Mouse (Mus musculus) thymus, postnatal 0 days (tissue): Measurements from ENCODE around the gene Gm11127. TPM values are rescaled to one million over a fixed set of nuclear protein-coding genes. Genes with fewer than 3 reads are reported as not detected.

Experiments used
- polyA plus RNA-seq: library from polyadenylated mRNA; unstranded; fragments of >200 nt; fragmentation: Nextera tagmentation; extraction: Ambion mirVana; gene quantifications from 2 replicates; pipeline ENCODE4 v1.2.1, GENCODE M21; 2015

The Gm11127 gene
- polyA plus RNA-seq, 1 experiment from 2014 or later = 1.3 TPM

Other genes with a start within 250 kb of the Gm11127 start
- 18.1 and 19.0 TPM in 2 replicates for gene Ier3, start 236.7 kb downstream of the Gm11127 start, polyA plus RNA-seq
- gene Flot1, start 235.1 kb downstream of the Gm11127 start, polyA plus RNA-seq = 88.3 and 93.1 TPM in 2 replicates
- gene Tubb5, start 220.1 kb downstream of the Gm11127 start, polyA plus RNA-seq = 942 and 997 TPM in 2 replicates
- 6.7 TPM in 2 replicates for gene Mdc1, start 216.9 kb downstream of the Gm11127 start, polyA plus RNA-seq
- gene Nrm, start 197.1 kb downstream of the Gm11127 start, polyA plus RNA-seq = 53.7 and 59.1 TPM in 2 replicates
- 82.4 and 89.3 TPM in 2 replicates for gene Ppp1r18, start 192.8 kb downstream of the Gm11127 start, polyA plus RNA-seq
- 48.9 and 50.6 TPM in 2 replicates for gene Dhx16, start 178.6 kb downstream of the Gm11127 start, polyA plus RNA-seq
- 24.5 and 27.1 TPM in 2 replicates for gene 2310061I04Rik, start 160.9 kb downstream of the Gm11127 start, polyA plus RNA-seq
- gene Atat1, start 148.3 kb downstream of the Gm11127 start, polyA plus RNA-seq = 16.4 and 17.5 TPM in 2 replicates
- gene Mrps18b, start 142.0 kb downstream of the Gm11127 start, polyA plus RNA-seq = 91.1 and 93.5 TPM in 2 replicates
- 35.6 and 36.0 TPM in 2 replicates for gene Ppp1r10, start 141.9 kb downstream of the Gm11127 start, polyA plus RNA-seq
- gene Abcf1, start 88.6 kb downstream of the Gm11127 start, polyA plus RNA-seq = 102 and 114 TPM in 2 replicates
- gene Gnl1, start 78.5 kb downstream of the Gm11127 start, polyA plus RNA-seq = 38.6 and 42.4 TPM in 2 replicates
- gene Prr3, start 78.1 kb downstream of the Gm11127 start, polyA plus RNA-seq = 22.0 TPM in 2 replicates
- 4.2 and 6.5 TPM in 2 replicates for gene H2-T24, start 37.8 kb downstream of the Gm11127 start, polyA plus RNA-seq
- 136 and 163 TPM in 2 replicates for gene H2-T23, start 25.5 kb downstream of the Gm11127 start, polyA plus RNA-seq
- 60.4 and 66.8 TPM in 2 replicates for gene H2-T22, start 15.6 kb downstream of the Gm11127 start, polyA plus RNA-seq
- gene Gm6034, start 15.4 kb downstream of the Gm11127 start, polyA plus RNA-seq = 0.10 and 0.13 TPM in 2 replicates
- gene Gm19684, start 63.3 kb upstream of the Gm11127 start, polyA plus RNA-seq = 0.48 and 0.57 TPM in 2 replicates
- 0.45 and 0.99 TPM in 2 replicates for gene Gm7030, start 71.1 kb upstream of the Gm11127 start, polyA plus RNA-seq
- gene Gm8909, start 110.2 kb upstream of the Gm11127 start, polyA plus RNA-seq = 13.7 and 15.3 TPM in 2 replicates
- gene H2-T3, start 131.9 kb upstream of the Gm11127 start, polyA plus RNA-seq = 1.9 and 2.7 TPM in 2 replicates
- gene Rpp21, start 199.7 kb upstream of the Gm11127 start, polyA plus RNA-seq = 155 and 159 TPM in 2 replicates
- gene Trim39, start 213.9 kb upstream of the Gm11127 start, polyA plus RNA-seq = 11.4 and 16.1 TPM in 2 replicates
- gene H2-M10.2, start 228.1 kb upstream of the Gm11127 start, polyA plus RNA-seq = 0.12 TPM in 1 of 2 replicates, not detected in the other